ENCODE assay signal across 8 mouse cellular contexts in the genomic region with DNA sequence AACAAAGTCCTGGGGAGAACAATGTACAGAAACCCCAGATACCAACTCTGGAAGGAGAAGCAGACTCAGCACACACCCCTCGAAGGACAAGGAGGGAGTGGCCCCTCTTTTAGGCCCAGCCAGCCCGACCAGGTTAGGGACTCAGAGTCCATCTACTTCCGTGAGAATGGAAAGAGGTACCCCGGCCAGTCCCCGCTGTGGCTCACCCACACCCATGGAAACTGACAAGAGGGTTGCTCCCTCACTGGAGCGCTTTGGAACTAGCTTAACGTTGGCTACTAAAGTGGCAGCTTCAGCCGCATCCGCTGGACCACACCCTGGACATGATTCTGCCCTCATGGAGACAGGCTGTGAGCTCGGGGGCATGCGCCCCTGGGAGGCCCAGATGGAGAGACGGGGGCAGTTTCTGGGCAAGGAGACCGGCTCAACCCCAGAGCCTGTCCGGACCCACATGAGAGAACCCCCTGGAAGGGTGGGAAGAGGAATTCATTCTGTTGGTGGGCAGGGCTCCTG. TPM values are rescaled to one million over a fixed set of nuclear protein-coding genes. Genes with fewer than 3 reads are reported as not detected.
DNase-seq lines count a peak whose midpoint lies in the region; ATAC-seq lines count a peak whose summit lies in the region.

No protein-coding gene starts in this region.

- no peak overlapping the region for H3K27ac ChIP-seq in kidney, embryonic 16.5 days (ENCODE audit: low read length)
- H3K27ac ChIP-seq in embryonic facial prominence, embryonic 13.5 days: no peak overlapping the region
- no peak overlapping the region for H3K27ac ChIP-seq in hindbrain, embryonic 14.5 days
- H3K27ac ChIP-seq in midbrain, embryonic 13.5 days: no peak overlapping the region

- H3K27me3 ChIP-seq in kidney, embryonic 16.5 days (ENCODE audit: insufficient read depth, low read length): no peaks in the 10 kb centered on the region
- peaks cover 12% of the 10 kb centered on the region for H3K27me3 ChIP-seq in embryonic facial prominence, embryonic 13.5 days
- peaks cover 26% of the 10 kb centered on the region for H3K27me3 ChIP-seq in hindbrain, embryonic 14.5 days (ENCODE audit: control insufficient read depth, insufficient read depth, low read length)
- peaks cover 38% of the 10 kb centered on the region for H3K27me3 ChIP-seq in midbrain, embryonic 13.5 days

- peaks cover 8% of the 10 kb centered on the region for H3K36me3 ChIP-seq in kidney, embryonic 16.5 days (ENCODE audit: insufficient read depth, low read length)
- H3K36me3 ChIP-seq in embryonic facial prominence, embryonic 13.5 days: peaks cover 31% of the 10 kb centered on the region
- H3K36me3 ChIP-seq in hindbrain, embryonic 14.5 days (replicated peaks; ENCODE audit: control insufficient read depth, insufficient read depth): no peaks in the 10 kb centered on the region
- H3K36me3 ChIP-seq in midbrain, embryonic 13.5 days: no peaks in the 10 kb centered on the region

- H3K9ac ChIP-seq in kidney, embryonic 16.5 days (replicated peaks; ENCODE audit: low read length): peak overlapping the region; percentile 87
- H3K9ac ChIP-seq in embryonic facial prominence, embryonic 13.5 days: peak overlapping the region; percentile 88
- H3K9ac ChIP-seq in hindbrain, embryonic 14.5 days: peak overlapping the region; percentile 65; the same call in 1 of the 2 replicates
- peak overlapping the region; percentile 78 for H3K9ac ChIP-seq in midbrain, embryonic 13.5 days (replicated peaks)

- WGBS in kidney, embryonic 16.5 days: 39% methylated on average over 14 of the region's 14 CpGs
- WGBS in embryonic facial prominence, embryonic 13.5 days: 42% methylated on average over 14 of the region's 14 CpGs
- 20% methylated on average over 14 of the region's 14 CpGs for WGBS in hindbrain, embryonic 14.5 days
- WGBS in midbrain, embryonic 13.5 days: 21% methylated on average over 14 of the region's 14 CpGs

- peak overlapping the region; percentile 91 for H3K4me2 ChIP-seq in kidney, embryonic 16.5 days (replicated peaks; ENCODE audit: low read depth, low read length)
- peak overlapping the region; percentile 99 for H3K4me2 ChIP-seq in embryonic facial prominence, embryonic 13.5 days
- peak overlapping the region; percentile 97 for H3K4me2 ChIP-seq in hindbrain, embryonic 14.5 days (replicated peaks)
- H3K4me2 ChIP-seq in midbrain, embryonic 13.5 days (replicated peaks): peak overlapping the region; percentile 99

- peak overlapping the region; percentile 79 for H3K4me3 ChIP-seq in kidney, embryonic 16.5 days (ENCODE audit: low read length)
- H3K4me3 ChIP-seq in embryonic facial prominence, embryonic 13.5 days: peak overlapping the region; percentile 66
- peak overlapping the region; percentile 43 for H3K4me3 ChIP-seq in hindbrain, embryonic 14.5 days (replicated peaks; ENCODE audit: low read length)
- peak overlapping the region; percentile 64 for H3K4me3 ChIP-seq in midbrain, embryonic 13.5 days (replicated peaks)

- H3K9me3 ChIP-seq in kidney, embryonic 16.5 days (ENCODE audit: low read length): no peaks in the 10 kb centered on the region
- H3K9me3 ChIP-seq in embryonic facial prominence, embryonic 13.5 days: no peaks in the 10 kb centered on the region
- no peaks in the 10 kb centered on the region for H3K9me3 ChIP-seq in hindbrain, embryonic 14.5 days (ENCODE audit: control insufficient read depth, low read length)
- H3K9me3 ChIP-seq in midbrain, embryonic 13.5 days: no peaks in the 10 kb centered on the region

- peaks cover 68% of the 10 kb centered on the region for H3K4me1 ChIP-seq in kidney, embryonic 16.5 days (ENCODE audit: insufficient read depth, low read length)
- H3K4me1 ChIP-seq in embryonic facial prominence, embryonic 13.5 days: peaks cover 70% of the 10 kb centered on the region
- peaks cover 28% of the 10 kb centered on the region for H3K4me1 ChIP-seq in hindbrain, embryonic 14.5 days (replicated peaks; ENCODE audit: control insufficient read depth, insufficient read depth, low read length)
- H3K4me1 ChIP-seq in midbrain, embryonic 13.5 days (replicated peaks): peaks cover 41% of the 10 kb centered on the region

- DNase-seq in kidney, postnatal 25 days: no peak
- DNase-seq in hindbrain, embryonic 14.5 days (ENCODE audit: low spot score): no peak
- no peak for DNase-seq in yolk sac, embryonic 10.5 days (ENCODE audit: low spot score)
- DNase-seq in layer of hippocampus, postnatal 14 days (ENCODE audit: low spot score in 2 of 2): no peak
- DNase-seq in thymus, postnatal 14 days: no peak

- no peak for ATAC-seq in kidney, embryonic 16.5 days (ENCODE audit: low FRiP score, low TSS enrichment)
- ATAC-seq in embryonic facial prominence, embryonic 13.5 days (ENCODE audit: insufficient number of reproducible peaks, insufficient read depth, low FRiP score, low TSS enrichment, low read depth): no peak
- no peak for ATAC-seq in hindbrain, embryonic 14.5 days (ENCODE audit: low FRiP score)
- ATAC-seq in midbrain, embryonic 13.5 days: no peak

RNA-seq across cellular contexts. Expression of gene Itpkb, which starts 2.7 kb away (rescaled TPM):
- 8.3 and 9.6 TPM in 2 replicates for polyA plus RNA-seq in kidney, embryonic 16.5 days (2015; fragmentation: Nextera tagmentation; extraction: Ambion mirVana)
- 11.2 and 12.2 TPM in 2 replicates for polyA plus RNA-seq in embryonic facial prominence, embryonic 13.5 days (2015; fragmentation: Nextera tagmentation; extraction: Ambion mirVana)
- polyA plus RNA-seq in hindbrain, embryonic 14.5 days (2014; fragmentation: Nextera tagmentation; extraction: Ambion mirVana): 2.7 and 3.0 TPM in 2 replicates
- 2.2 and 2.5 TPM in 2 replicates for polyA plus RNA-seq in midbrain, embryonic 13.5 days (2015; fragmentation: Nextera tagmentation; extraction: Ambion mirVana)
- total RNA-seq in layer of hippocampus, postnatal 14 days (2021): 10 to 100 TPM; 18.4 to 22.3 TPM
